Mouse (Mus musculus) cerebellum, postnatal 14 days (tissue): ENCODE results near the gene Eid2.
"Not testable (repeated sequence)": the region's sequence is repeated elsewhere in the genome, so short reads cannot be mapped to it uniquely, and the experiment has no call there.

Source experiments
- DNase-seq, 2 experiments: peaks; one replicate each; pipeline ENCODE4 v3.0.0; 2021; ENCODE audit warnings: mixed read lengths in 2 of 2

Gene Eid2

DNA sequence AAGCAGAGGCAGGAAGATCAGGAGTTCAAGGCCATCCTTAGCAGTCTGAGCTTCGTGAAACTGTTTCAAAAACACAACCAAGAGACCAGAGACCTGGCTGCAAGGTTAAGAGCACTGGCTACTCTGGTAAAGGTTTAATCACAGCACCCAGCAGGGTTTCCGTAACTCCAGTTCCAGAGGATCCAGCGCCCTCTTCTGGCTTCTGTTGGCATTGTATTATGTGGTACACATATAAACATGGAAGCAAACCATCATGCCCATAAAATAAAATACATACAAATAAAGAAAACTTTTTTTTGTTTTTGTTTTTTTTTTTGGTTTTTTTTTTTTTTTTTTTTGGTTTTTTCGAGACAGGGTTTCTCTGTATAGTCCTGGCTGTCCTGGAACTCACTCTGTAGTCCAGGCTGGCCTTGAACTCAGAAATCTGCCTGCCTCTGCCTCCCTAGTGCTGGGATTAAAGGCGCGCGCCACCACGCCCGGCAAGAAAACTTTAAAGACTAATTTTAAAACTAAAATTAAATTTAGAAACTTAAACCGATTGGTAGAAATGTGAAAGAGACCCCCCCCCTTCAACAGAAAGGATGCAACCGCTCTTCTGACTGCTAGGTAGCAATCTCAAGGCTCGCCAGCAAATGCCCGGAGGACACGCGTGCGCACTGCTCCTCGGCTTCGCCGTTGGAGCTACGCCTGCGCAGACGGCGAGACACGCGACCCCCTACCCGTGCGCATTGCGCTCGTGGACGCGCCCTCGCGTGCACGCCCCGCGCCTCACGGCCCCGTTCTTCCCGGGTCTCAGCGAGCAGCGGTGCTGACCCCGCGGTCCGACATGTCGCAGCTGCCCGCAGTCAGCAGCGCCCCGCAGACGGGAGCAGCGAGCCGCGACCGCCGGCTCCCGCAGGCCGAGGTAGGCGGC is at the start of gene Eid2:
Gene Eid2, plus strand, starts transcription at position 753 of the 913 bp plus-strand sequence.
- peak; percentile 97 to 98 for DNase-seq

DNA sequence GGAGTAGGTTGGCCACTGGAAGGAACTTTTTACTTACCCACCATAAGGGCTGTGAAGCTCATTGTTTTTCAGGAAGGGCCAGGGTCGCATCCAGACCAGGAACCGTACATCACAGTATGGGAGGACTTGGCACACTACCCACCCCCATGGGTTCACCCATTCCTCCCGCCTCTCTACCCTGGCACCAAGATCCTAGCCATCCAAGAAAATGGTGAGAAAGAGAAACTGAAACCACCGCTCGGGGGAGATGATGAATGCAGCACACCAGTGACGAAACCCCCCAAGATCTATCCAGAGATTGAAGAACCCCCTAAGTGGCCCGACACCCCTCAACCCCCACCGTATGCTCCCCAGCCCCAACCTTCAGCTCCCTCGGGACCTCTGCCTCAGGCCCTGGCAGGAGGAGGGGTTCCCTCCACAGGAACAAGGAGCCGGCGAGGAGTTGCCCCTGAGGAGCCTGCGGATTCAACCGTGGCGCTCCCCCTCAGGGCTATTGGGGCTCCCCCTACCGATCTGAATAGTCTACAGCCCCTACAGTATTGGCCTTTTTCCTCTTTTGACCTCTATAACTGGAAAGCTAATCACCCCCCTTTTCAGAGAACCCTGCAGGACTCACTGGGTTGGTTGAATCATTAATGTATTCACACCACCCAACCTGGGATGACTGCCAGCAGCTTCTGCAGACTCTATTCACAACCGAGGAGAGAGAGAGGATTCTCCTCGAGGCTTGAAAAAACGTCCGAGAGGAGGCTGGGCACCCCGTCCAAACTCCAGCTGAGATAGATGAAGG is 48.5 kb upstream of the Eid2 start:
- DNase-seq = peak; percentile 48 to 76

DNA sequence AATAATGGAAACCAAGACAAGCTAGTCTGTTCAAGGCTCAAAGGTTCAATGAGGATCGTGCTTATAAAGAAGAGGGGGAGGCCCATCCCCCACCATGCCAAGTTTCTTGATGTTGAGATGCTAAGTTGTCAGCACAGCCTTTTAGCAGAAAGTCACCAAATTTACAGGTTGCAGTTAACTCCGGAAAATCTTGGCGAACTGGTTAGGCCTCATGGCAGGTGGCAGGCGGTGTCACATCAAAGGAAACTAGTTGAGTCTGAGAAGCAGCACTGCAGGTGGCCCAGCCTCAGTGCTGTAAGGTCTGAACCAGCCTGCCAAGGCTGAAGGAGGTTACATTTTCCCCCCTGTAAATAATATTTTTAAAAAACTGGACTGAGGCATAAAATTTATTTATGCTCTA is 40.8 kb upstream of the Eid2 start:
- not testable (repeated sequence) for DNase-seq

DNA sequence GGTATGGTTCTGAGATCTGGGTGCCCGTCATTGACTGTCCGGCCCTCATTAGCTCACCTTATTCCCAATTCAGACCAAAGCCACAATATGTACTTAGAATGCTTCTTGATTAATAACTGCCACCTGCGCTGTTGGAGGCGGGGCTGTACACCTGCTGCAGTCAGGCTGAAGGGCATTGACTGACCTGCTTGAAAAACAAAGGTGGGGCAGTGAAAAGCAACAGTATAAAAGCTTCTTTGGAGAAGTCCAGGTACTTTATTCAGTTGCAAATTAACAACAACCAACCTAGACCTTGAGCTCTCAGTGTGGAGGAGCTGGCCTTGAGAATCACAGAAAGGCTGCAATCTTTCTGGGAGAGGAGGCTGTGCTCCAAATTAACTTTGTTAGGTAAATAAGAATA is 40.3 kb upstream of the Eid2 start:
- not testable (repeated sequence) for DNase-seq

GRCm38 (mm10) chr7:28243943-28244342 is 23.7 kb upstream of the Eid2 start:
- DNase-seq = not testable (repeated sequence)

DNA sequence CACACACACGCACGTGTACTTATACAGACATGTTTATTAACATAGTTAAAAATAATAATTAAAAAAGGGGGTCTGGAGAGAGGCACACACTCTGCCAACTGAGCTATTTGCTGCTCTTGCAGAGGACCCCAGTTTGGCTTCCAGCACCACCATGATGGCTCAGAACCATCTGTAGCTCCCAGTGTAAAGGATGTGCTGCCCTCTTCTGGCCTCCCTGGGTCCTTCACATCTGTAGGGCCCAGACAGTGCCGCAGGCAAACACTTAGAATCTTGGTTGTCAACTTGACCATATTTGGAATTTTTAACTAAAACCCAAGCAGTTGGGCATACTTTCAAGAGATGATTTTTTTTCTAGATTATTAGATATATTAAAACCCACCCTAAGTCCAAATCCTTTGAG is 18.7 kb upstream of the Eid2 start:
- no peak for DNase-seq

DNA sequence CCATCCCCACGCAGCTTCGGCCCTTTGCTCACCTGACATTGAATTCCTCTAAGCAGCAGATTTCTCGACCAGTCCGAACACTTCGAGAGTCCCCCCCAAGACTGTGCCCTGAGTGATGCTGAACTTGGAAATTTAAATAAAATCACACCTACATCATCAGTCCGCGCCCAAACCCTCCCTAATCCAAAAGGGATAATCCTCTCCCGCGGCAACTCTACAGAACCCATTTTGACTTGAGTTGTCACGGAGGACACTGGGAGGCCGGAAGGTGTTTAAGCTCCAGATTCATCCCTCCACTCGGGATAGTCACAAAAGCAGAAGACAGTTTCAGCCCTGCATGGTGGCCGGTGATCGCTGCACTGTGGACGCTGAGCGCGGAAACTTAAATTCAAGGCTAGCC is 15.7 kb upstream of the Eid2 start:
- no peak for DNase-seq

- DNase-seq = no peak
Observed at GRCm38 (mm10) chr7:28254591-28254990, 13.1 kb upstream of the Eid2 start.

DNA sequence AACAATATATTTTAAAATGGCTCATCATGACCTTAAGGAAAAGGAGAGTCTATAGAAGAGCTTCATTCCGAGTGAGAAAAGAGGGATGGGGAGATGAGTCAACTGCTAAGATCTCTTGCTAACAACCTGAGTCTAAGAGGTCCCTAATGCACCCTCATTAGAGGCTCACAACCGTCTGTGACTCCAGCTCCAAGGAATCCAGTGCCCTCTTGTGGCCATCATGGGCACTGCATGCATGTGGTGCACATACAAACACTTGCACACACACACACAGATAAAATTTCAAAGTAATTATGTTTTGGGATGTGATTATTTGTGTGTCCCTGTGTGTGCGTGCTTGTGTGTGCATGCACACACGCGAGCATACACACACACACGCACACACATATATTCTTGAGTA is 12.2 kb upstream of the Eid2 start:
- peak in 1 of 2 experiments; percentile 36 for DNase-seq

GRCm38 (mm10) chr7:28262861-28263260 is 4.8 kb upstream of the Eid2 start:
- DNase-seq = no peak

DNA sequence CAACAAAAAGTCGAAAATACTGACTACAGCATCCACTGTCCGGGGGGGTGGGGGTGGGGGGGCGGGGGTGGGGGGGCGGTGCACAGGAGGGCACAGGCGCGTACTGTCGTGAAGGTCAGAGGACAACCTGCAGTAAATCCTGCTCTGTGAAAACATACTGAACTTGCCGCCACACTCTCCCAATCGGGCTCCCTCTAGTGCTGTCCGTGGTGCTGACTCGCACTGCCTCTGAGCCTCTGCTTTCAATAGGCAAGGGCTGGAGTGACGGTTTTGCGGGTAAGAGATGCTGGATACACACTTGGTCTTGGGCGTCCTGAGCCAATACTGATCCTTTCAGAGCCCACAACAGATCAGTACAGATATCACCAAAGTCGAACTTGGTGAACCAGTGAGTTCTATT is 3.9 kb upstream of the Eid2 start:
- DNase-seq = peak in 1 of 2 experiments; percentile 28

GRCm38 (mm10) chr7:28265391-28265790 is 2.3 kb upstream of the Eid2 start:
- DNase-seq = no peak

DNA sequence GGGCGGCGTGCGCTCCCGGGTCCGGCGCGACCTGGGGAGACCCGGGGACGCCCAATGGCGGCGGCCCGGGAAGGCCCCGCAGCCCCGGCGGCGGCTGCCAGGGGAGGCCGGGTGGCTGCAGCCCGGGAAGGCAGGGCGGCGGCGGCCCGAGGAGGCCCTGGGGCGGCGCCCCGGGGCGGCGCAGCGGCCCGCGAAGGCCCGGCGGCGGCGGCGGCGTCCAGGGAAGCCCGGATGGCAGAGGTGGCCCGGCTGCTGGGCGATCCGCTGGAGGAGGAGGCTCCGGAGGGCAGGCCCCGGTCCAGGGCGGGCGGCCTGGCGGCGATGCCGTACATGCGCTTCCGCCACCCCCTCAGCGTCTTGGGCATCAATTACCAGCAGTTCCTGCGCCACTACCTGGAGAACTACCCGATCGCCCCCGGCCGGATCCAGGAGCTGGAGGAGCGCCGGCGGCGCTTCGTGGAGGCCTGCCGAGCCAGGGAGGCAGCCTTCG is 406 bp downstream of the Eid2 start:
- DNase-seq = peak; percentile 75 to 76

- DNase-seq = no peak
Observed at GRCm38 (mm10) chr7:28268576-28268975, 895 bp downstream of the Eid2 start.

DNA sequence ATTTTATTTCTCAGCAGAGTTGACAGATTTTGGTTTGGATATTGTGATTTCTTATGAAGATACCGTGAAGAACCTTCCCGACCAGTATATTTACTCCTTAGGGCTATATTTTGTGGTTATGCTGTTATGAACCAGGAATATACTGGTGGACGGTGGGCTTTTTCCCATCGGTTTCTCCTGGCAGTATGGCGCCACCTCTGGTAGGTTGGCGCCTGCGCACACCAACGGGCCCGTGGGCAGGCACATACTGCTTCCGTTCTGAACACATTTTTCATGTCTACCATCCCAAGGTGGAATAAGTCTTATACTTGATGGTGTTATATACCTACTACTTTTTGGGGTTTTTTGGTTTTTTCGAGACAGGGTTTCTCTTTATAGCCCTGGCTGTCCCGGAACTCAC is 1.7 kb downstream of the Eid2 start:
- peak in 1 of 2 experiments; percentile 39 for DNase-seq

DNA sequence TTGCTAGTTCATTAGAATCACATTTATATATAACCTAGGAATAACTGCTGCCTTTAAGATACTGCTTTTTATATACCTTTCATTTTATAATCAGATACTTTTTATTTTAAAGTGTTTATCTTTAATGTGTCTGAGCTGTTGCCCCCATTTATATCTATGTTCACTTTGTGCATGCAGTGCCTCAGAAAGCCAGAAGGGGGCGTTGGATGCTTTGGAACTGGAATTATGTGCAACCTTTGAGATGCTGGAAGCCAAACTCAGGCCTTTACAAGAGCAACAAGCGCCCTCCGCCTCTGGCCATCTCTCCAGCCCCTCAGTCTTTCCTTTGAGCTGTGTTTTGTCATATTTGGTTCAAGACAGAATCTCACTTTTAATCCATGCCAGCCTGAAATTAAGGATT is 4.1 kb downstream of the Eid2 start:
- DNase-seq = peak in 1 of 2 experiments; percentile 37

DNA sequence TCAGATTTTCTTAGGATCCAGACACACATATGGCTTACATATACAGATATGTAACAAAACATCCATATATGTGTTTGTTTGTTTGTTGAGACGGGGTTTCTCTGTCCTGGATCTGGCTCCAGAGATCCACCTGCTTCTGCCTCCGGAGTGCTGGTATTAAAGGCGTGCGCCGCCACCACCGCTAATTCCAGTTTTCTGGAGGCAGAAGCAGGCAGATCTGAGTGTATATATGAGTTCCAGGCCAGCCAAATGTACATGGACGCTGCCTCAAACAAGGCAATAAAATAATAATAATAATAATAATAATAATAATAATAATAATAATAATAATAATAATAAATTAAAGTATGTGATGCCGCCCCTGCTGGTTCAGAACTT is 9.5 kb downstream of the Eid2 start:
- DNase-seq = no peak

DNA sequence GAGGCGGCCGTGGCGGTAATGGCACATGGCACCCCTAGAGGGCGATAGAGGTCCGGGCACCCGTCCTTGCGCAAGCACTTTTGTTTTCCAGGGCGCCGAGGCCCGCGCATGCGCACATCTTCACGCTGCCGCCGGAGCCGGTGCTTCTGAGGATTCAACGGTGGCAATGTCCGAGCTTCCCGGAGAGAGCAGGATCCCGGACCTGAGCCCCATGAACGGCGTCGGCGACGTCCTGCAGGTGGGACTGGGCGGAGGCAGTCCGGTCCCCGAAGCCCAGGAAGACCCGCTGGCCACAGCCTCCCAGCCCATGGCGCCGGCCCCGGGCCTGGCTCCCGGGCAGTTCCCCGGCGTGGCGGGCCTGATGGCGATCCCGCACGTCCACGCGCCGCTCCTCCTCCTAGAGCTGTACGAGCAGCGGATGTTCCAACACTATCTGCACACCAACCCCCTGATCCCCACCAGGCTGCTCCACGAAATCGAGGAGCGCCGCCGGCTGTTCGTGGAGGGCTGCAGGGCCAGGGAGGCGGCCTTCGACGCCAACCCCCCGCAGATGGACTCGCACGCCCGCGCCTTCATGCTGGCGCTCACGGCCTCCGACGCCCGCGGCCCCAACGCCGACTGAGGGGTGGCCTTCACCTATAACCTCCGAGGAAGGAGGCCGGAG is 10.1 kb downstream of the Eid2 start, which contains the start of gene Eid2b:
Gene Eid2b, plus strand, starts transcription at position 125 of the 664 bp plus-strand sequence.
- DNase-seq = peak; percentile 99

GRCm38 (mm10) chr7:28278279-28278652 is 10.6 kb downstream of the Eid2 start:
- DNase-seq = peak in 1 of 2 experiments; percentile 51

DNA sequence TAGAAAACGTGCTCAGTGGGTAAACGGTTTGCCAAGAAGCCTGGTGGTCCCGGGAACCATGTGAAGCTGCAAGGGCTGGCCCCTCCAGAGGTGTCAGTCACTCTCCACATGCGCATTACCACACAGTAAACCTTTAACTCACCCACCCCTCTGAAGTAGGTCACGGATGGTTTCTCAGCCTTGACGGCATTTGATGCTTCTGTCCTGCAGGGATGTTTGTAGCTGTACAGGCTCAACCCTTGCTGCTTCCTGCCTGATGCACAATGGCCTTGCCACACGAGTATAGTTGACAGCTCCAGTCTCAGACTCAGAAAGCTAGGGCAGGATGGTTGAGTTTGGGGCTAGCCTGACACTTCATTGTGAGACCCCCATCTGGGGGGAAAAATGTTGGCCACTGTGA is 12.9 kb downstream of the Eid2 start:
- DNase-seq = no peak

GRCm38 (mm10) chr7:28290165-28290564 is 22.5 kb downstream of the Eid2 start:
- DNase-seq = peak; percentile 41 to 64

DNA sequence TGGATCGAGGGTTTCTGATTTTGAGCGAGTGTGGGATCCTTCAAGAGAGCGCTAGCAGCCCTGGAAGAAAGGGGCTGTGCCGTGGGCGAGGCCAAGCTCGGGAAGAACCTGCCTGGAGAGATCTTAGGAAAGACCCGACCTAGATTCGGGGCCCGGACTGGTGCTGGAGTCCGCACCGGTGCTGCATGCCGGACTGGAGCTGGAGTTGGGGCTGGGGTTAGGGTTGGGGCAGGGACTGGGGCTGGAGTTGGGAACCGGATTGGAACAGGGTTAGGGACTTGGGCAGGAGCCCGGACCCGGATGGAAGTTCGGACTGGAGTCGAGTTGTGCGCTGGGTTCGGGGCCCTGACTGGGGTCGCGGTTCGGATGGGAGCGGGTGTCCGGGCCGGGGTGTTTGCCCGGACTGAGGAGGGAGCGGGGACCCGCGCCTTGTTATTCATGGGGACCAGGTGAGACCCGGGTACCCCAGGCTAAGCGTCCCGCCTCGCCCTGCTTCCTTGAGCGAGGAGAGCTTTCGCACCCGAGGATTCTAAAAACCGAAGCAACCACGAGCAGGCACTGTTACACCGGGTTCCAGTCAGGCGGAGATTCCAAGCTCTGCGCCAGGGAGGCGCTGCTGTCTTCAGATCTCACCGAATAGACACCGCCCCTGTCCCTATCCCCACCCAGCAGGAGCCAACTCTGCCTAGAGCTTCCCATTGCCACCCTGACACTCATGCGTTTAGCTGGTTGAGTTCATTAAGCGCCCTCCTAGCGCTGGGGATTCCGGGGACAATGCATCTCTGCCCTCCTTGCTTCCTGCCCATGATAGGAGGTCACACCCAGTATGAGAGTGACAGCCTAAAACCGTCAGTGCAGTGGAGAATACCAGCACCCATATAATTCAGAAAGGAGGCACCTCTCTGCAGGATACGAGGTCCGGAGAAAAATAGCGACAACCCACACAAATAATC is 23.2 kb downstream of the Eid2 start, which contains the start of gene Selenov:
Gene Selenov, minus strand, starts transcription at position 549 of the 953 bp plus-strand sequence.
- peak; percentile 76 to 80 for DNase-seq
